Mouse (Mus musculus): ENCODE results near the gene Rnasek. TPM values are rescaled to one million over a fixed set of nuclear protein-coding genes. Genes with fewer than 3 reads are reported as not detected.

The Rnasek gene
- total RNA-seq, 2 experiments from 2014 or later, result 306 to 350 TPM

DNA sequence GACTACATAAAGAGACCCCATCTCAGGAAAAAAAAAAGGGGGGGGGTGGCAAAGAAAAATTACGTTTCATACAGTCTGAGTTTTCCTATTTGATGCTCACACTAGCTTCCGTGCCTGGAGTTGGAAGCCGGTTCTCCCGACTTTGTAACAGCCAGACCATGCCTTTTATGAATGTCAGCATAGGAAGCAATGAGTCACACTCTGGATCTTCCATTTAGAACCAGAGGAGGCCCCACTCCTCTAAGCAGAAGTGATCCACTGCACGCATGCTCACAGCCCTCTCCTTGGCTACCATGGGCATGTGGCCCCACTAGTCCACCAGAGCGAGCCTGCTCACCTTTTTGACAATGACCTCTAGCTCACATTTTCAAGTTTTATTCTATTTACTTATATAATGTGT lies 48.5 kb downstream of the Rnasek start:
- no peak for DNase-seq (ENCODE audit: low spot score in 2 of 2)

DNA sequence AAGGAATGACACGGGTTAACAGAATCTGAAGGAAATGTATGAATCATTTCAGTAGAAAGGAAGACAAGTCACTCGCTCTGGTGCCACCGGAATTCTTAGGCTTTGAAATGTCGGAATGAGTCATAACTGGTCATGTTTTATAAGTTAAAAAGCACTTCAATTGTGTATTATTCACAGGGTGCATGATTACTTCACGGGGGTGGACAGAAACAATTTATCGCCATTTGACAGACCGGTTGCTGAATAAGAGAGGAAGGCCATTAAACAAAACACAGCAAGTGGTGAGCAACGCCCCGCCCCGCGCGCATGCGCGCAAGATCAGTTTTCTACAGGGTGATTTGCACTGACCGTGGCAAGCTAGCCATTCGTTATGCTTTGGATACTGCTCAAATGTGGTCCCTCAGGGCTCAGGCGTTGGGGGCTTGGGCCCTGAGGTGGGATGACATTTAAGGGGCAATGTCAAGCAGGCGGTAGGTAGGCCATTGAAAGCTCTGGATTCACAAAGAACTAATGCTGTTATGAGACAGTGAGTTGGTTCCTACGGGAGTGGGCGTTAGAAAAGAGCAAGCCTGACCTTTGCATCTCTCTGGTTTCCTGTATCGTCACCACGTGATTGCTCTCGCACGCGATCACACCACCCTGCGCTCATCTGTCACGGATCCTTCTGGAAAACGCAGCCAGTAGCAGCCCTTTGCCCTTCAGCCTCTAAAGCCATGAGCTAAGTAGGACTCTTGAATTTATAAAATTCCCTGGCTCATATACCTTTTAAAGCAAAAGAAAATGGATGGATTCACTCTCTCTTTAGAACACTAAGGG lies 50.1 kb downstream of the Rnasek start:
- DNase-seq (ENCODE audit: low spot score in 2 of 2), result no peak

Small RNAs within 50 kb of the gene (microRNA-seq; reads per million reads assigned to microRNA genes)
- 726 to 1,567 reads per million in 2 experiments for gene Mir195a
- 0 reads per million in 2 experiments for gene Mir497
- gene Mir497b, result 0 reads per million in 2 experiments

Other genes with a start within 250 kb of the Rnasek start
- 100 to 1,000 TPM; 256 to 267 TPM for gene Gabarap, start 248.7 kb downstream of the Rnasek start, total RNA-seq (2021)
- gene Phf23, start 244.1 kb downstream of the Rnasek start, total RNA-seq (2021), result 10 to 100 TPM; 40.1 to 43.7 TPM
- gene Dvl2, start 239.2 kb downstream of the Rnasek start, total RNA-seq (2021), result 10 to 100 TPM; 26.1 to 38.9 TPM
- 10 to 100 TPM; 55.7 to 57.6 TPM for gene Acadvl, start 224.4 kb downstream of the Rnasek start, total RNA-seq (2021)
- 100 to 1,000 TPM; 705 to 717 TPM for gene Dlg4, start 222.9 kb downstream of the Rnasek start, total RNA-seq (2021)
- 1 to 10 TPM; 1.2 to 1.3 TPM for gene Asgr1, start 185.8 kb downstream of the Rnasek start, total RNA-seq (2021)
- gene Asgr2, start 147.2 kb downstream of the Rnasek start, total RNA-seq (2021), result not detected
- gene Mgl2, start 109.5 kb downstream of the Rnasek start, total RNA-seq (2021), result under 1 TPM; 0.67 to 0.69 TPM
- gene Clec10a, start 83.6 kb downstream of the Rnasek start, total RNA-seq (2021), result 1 to 10 TPM; 1.2 to 1.4 TPM
- gene Slc16a11, start 27.1 kb downstream of the Rnasek start, total RNA-seq (2021), result 10 to 100 TPM; 32.8 to 39.6 TPM
- 10 to 100 TPM in 1 of 2 experiments, 1 to 10 TPM in 1; 9.2 to 12.1 TPM for gene Slc16a13, start 18.8 kb downstream of the Rnasek start, total RNA-seq (2021)
- 1 to 10 TPM; 4.3 to 7.4 TPM for gene Bcl6b, start 10.0 kb downstream of the Rnasek start, total RNA-seq (2021)
- 10 to 100 TPM; 44.8 to 55.3 TPM for gene 0610010K14Rik, start 1.9 kb downstream of the Rnasek start, total RNA-seq (2021)
- gene Gm21988, start within 50 bp of the Rnasek start, total RNA-seq (2021), result 1 to 10 TPM; 6.6 to 8.7 TPM
- under 1 TPM; 0.45 to 0.69 TPM for gene Alox12, start 15.5 kb upstream of the Rnasek start, total RNA-seq (2021)
- not detected for gene Alox12e, start 82.8 kb upstream of the Rnasek start, total RNA-seq (2021)
- not detected for gene Alox15, start 112.2 kb upstream of the Rnasek start, total RNA-seq (2021)
- gene Pelp1, start 170.2 kb upstream of the Rnasek start, total RNA-seq (2021), result 10 to 100 TPM; 41.3 to 46.8 TPM
- 10 to 100 TPM; 92.5 to 96.0 TPM for gene Arrb2, start 192.8 kb upstream of the Rnasek start, total RNA-seq (2021)
- 10 to 100 TPM; 20.5 TPM for gene Med11, start 212.1 kb upstream of the Rnasek start, total RNA-seq (2021)
- 1 to 10 TPM in 1 of 2 experiments, under 1 TPM in 1; 0.96 to 1.1 TPM for gene Zmynd15, start 219.6 kb upstream of the Rnasek start, total RNA-seq (2021)
- gene Cxcl16, start 220.1 kb upstream of the Rnasek start, total RNA-seq (2021), result under 1 TPM; 0.42 to 0.69 TPM

Measured in layer of hippocampus, postnatal 10 days (tissue).